Comparison of ENCODE assay signal across 22 mouse cellular contexts in the genomic region with DNA sequence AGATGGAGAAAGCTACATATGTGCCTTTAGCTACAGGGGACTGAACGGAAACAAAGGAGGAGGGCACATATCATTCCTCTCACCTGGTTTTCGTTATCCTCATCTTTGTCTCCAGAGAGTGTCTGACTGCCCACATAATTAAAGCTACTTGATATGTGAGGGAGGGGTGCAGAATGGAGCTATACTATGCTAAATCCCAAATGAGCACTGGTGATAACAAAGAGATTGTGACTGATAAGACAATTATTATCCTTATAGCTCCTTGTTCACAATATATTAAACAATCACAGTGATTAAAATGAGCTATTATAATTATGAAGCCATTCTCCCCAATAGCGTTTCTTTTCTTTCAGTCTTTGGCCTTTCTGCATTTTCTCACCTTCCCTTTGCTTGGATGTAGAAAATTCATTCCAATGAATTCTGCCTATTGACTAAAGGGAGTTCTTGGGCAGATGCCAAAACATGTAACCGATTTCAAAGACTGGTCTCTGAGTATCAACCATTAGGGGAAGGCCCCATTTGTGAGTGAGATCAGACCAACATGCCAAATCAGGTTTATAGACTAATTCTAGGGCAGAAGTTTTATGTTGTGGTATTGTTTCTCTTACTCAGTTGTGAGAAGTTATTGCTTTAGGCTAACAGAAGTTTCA.
DNase-seq lines count a peak whose midpoint lies in the region; ATAC-seq and TF ChIP-seq lines count a peak whose summit lies in the region.
"Had no signal": no experiment of that assay in that cellular context is flagged by ENCODE, and none has a peak within 500 bp of the region (broad histone marks: within the 10 kb centered on the region; RNA-seq: fewer than 3 reads in every experiment).

No protein-coding gene starts in this region.

- H3K4me3 ChIP-seq in forebrain, embryonic 14.5 days (ENCODE audit: low read depth, low read length), result no peak overlapping the region
- no peak overlapping the region for H3K4me3 ChIP-seq in forebrain, embryonic 12.5 days (replicated peaks)
- H3K4me3 ChIP-seq in hindbrain, postnatal 0 days (ENCODE audit: low read length), result no peak overlapping the region
- no peak overlapping the region for H3K4me3 ChIP-seq in hindbrain, embryonic 10.5 days
- no peak overlapping the region for H3K4me3 ChIP-seq in neural tube, embryonic 14.5 days (ENCODE audit: low read depth, low read length)
- H3K4me3 ChIP-seq in neural tube, embryonic 15.5 days (replicated peaks), result no peak overlapping the region
- H3K4me3 ChIP-seq in midbrain, postnatal 0 days (ENCODE audit: low read depth, low read length), result no peak overlapping the region
- H3K4me3 ChIP-seq: embryonic facial prominence, embryonic 15.5 days; erythroblast, embryonic 14.5 days; gastrocnemius, adult 2 months; heart, embryonic 13.5 days; hindbrain, embryonic 15.5 days had no signal

- no peak overlapping the region for H3K9ac ChIP-seq in forebrain, embryonic 14.5 days (ENCODE audit: low read length)
- no peak overlapping the region for H3K9ac ChIP-seq in forebrain, embryonic 12.5 days
- H3K9ac ChIP-seq in hindbrain, postnatal 0 days (replicated peaks; ENCODE audit: low read length), result no peak overlapping the region
- H3K9ac ChIP-seq in neural tube, embryonic 14.5 days (replicated peaks; ENCODE audit: low read depth, low read length), result no peak overlapping the region
- no peak overlapping the region for H3K9ac ChIP-seq in neural tube, embryonic 15.5 days (replicated peaks)
- no peak overlapping the region for H3K9ac ChIP-seq in midbrain, postnatal 0 days (replicated peaks; ENCODE audit: low read length, poor library complexity, severe bottlenecking)
- H3K9ac ChIP-seq: embryonic facial prominence, embryonic 15.5 days; heart, embryonic 13.5 days; hindbrain, embryonic 15.5 days had no signal

- peak; percentile 63; the same call in 1 of the 2 replicates for ATAC-seq in forebrain, embryonic 14.5 days
- ATAC-seq in forebrain, embryonic 12.5 days (ENCODE audit: low FRiP score), result no peak
- ATAC-seq in hindbrain, postnatal 0 days, result no peak
- ATAC-seq in neural tube, embryonic 14.5 days (ENCODE audit: low read depth), result 0 out of 2 replicates have a peak, but pooled peaks have one; percentile 31
- ATAC-seq in neural tube, embryonic 15.5 days (ENCODE audit: low FRiP score), result no peak
- no peak for ATAC-seq in midbrain, postnatal 0 days (ENCODE audit: low FRiP score)

- WGBS in forebrain, embryonic 14.5 days, result 41% methylated on average over 4 of the region's 4 CpGs
- WGBS in forebrain, embryonic 12.5 days, result 54% methylated on average over 4 of the region's 4 CpGs
- WGBS in hindbrain, postnatal 0 days, result 49% methylated on average over 4 of the region's 4 CpGs
- WGBS in hindbrain, embryonic 10.5 days, result 78% methylated on average over 4 of the region's 4 CpGs
- WGBS in neural tube, embryonic 14.5 days, result 48% methylated on average over 4 of the region's 4 CpGs
- 41% methylated on average over 4 of the region's 4 CpGs for WGBS in neural tube, embryonic 15.5 days
- WGBS in midbrain, postnatal 0 days, result 44% methylated on average over 4 of the region's 4 CpGs

- H3K36me3 ChIP-seq in forebrain, embryonic 14.5 days (ENCODE audit: control insufficient read depth, insufficient read depth, low read length), result no peaks in the 10 kb centered on the region
- H3K36me3 ChIP-seq in forebrain, embryonic 12.5 days (replicated peaks), result no peaks in the 10 kb centered on the region
- no peaks in the 10 kb centered on the region for H3K36me3 ChIP-seq in hindbrain, postnatal 0 days (ENCODE audit: insufficient read depth, low read length)
- H3K36me3 ChIP-seq in hindbrain, embryonic 10.5 days, result no peaks in the 10 kb centered on the region
- H3K36me3 ChIP-seq in neural tube, embryonic 14.5 days (ENCODE audit: control insufficient read depth, insufficient read depth, low read length), result no peaks in the 10 kb centered on the region
- H3K36me3 ChIP-seq in neural tube, embryonic 15.5 days, result no peaks in the 10 kb centered on the region
- H3K36me3 ChIP-seq in midbrain, postnatal 0 days (ENCODE audit: insufficient read depth, low read length), result no peaks in the 10 kb centered on the region
- H3K36me3 ChIP-seq: embryonic facial prominence, embryonic 15.5 days; heart, embryonic 13.5 days; hindbrain, embryonic 15.5 days had no signal

- no peak for TF ChIP-seq CTCF in hindbrain, postnatal 0 days (IDR thresholded peaks at IDR 0.05; ENCODE audit: low read depth)
- TF ChIP-seq CTCF in midbrain, postnatal 0 days (IDR thresholded peaks at IDR 0.05), result no peak

- peak; percentile 55 for DNase-seq in forebrain, embryonic 14.5 days (ENCODE audit: low spot score)
- peak; percentile 9 for DNase-seq in hindbrain, postnatal 0 days (ENCODE audit: low spot score)
- no peak for DNase-seq in hindbrain, embryonic 10.5 days (ENCODE audit: low spot score)
- DNase-seq in midbrain, postnatal 0 days (ENCODE audit: low spot score), result peak; percentile 6
- no peak for DNase-seq in T-cell, adult 2 months (ENCODE audit: low spot score)
- DNase-seq: adrenal gland, adult 8-10 months; adrenal gland, postnatal 36 days; cerebellum, adult 11 months; cerebellum, adult 8-10 months; cerebellum, postnatal 14 days; gastrocnemius, adult 2 months; gastrocnemius, postnatal 36 days; heart, adult 11 months; heart, postnatal 36 days; kidney, adult 11 months had no signal

- no peak overlapping the region; the same call in 1 of the 2 replicates for H3K27ac ChIP-seq in forebrain, embryonic 14.5 days (ENCODE audit: low read depth, low read length)
- H3K27ac ChIP-seq in forebrain, embryonic 12.5 days, result no peak overlapping the region
- H3K27ac ChIP-seq in hindbrain, postnatal 0 days, result no peak overlapping the region
- H3K27ac ChIP-seq in hindbrain, embryonic 10.5 days, result no peak overlapping the region
- no peak overlapping the region for H3K27ac ChIP-seq in neural tube, embryonic 14.5 days (ENCODE audit: low read depth, low read length)
- no peak overlapping the region for H3K27ac ChIP-seq in neural tube, embryonic 15.5 days (replicated peaks)
- no peak overlapping the region for H3K27ac ChIP-seq in midbrain, postnatal 0 days (ENCODE audit: low read depth, low read length)
- H3K27ac ChIP-seq: embryonic facial prominence, embryonic 15.5 days; gastrocnemius, adult 2 months; heart, embryonic 13.5 days; hindbrain, embryonic 15.5 days had no signal

- no peaks in the 10 kb centered on the region for H3K9me3 ChIP-seq in forebrain, embryonic 14.5 days (replicated peaks; ENCODE audit: control insufficient read depth, low read length)
- H3K9me3 ChIP-seq in forebrain, embryonic 12.5 days, result no peaks in the 10 kb centered on the region
- no peaks in the 10 kb centered on the region for H3K9me3 ChIP-seq in hindbrain, postnatal 0 days (ENCODE audit: low read length)
- no peaks in the 10 kb centered on the region for H3K9me3 ChIP-seq in hindbrain, embryonic 10.5 days
- H3K9me3 ChIP-seq in neural tube, embryonic 14.5 days (ENCODE audit: control insufficient read depth, low read length), result no peaks in the 10 kb centered on the region
- H3K9me3 ChIP-seq in neural tube, embryonic 15.5 days (replicated peaks), result no peaks in the 10 kb centered on the region
- no peaks in the 10 kb centered on the region for H3K9me3 ChIP-seq in midbrain, postnatal 0 days (ENCODE audit: low read length)
- H3K9me3 ChIP-seq: embryonic facial prominence, embryonic 15.5 days; heart, embryonic 13.5 days; hindbrain, embryonic 15.5 days had no signal

- H3K27me3 ChIP-seq in forebrain, embryonic 14.5 days (replicated peaks; ENCODE audit: control insufficient read depth, insufficient read depth, low read length), result no peaks in the 10 kb centered on the region
- no peaks in the 10 kb centered on the region for H3K27me3 ChIP-seq in forebrain, embryonic 12.5 days
- H3K27me3 ChIP-seq in hindbrain, postnatal 0 days (ENCODE audit: insufficient read depth, low read length), result no peaks in the 10 kb centered on the region
- H3K27me3 ChIP-seq in hindbrain, embryonic 10.5 days (ENCODE audit: insufficient read depth, poor library complexity, severe bottlenecking), result no peaks in the 10 kb centered on the region
- H3K27me3 ChIP-seq in neural tube, embryonic 14.5 days (ENCODE audit: control insufficient read depth, insufficient read depth, low read length), result no peaks in the 10 kb centered on the region
- H3K27me3 ChIP-seq in neural tube, embryonic 15.5 days (replicated peaks), result no peaks in the 10 kb centered on the region
- no peaks in the 10 kb centered on the region for H3K27me3 ChIP-seq in midbrain, postnatal 0 days (ENCODE audit: insufficient read depth, low read length)
- H3K27me3 ChIP-seq: embryonic facial prominence, embryonic 15.5 days; heart, embryonic 13.5 days; hindbrain, embryonic 15.5 days had no signal

- H3K4me2 ChIP-seq in forebrain, embryonic 14.5 days (ENCODE audit: low read length), result no peak overlapping the region
- no peak overlapping the region for H3K4me2 ChIP-seq in forebrain, embryonic 12.5 days
- H3K4me2 ChIP-seq in hindbrain, postnatal 0 days (ENCODE audit: low read depth, low read length), result no peak overlapping the region
- H3K4me2 ChIP-seq in neural tube, embryonic 14.5 days (ENCODE audit: low read depth, low read length), result no peak overlapping the region
- no peak overlapping the region for H3K4me2 ChIP-seq in neural tube, embryonic 15.5 days
- no peak overlapping the region for H3K4me2 ChIP-seq in midbrain, postnatal 0 days (ENCODE audit: low read depth, low read length, poor library complexity, severe bottlenecking)
- H3K4me2 ChIP-seq: embryonic facial prominence, embryonic 15.5 days; heart, embryonic 13.5 days; hindbrain, embryonic 15.5 days had no signal

- no peaks in the 10 kb centered on the region for H3K4me1 ChIP-seq in forebrain, embryonic 14.5 days (ENCODE audit: control insufficient read depth, insufficient read depth, low read length)
- no peaks in the 10 kb centered on the region for H3K4me1 ChIP-seq in forebrain, embryonic 12.5 days
- no peaks in the 10 kb centered on the region for H3K4me1 ChIP-seq in hindbrain, postnatal 0 days (ENCODE audit: insufficient read depth, low read length)
- no peaks in the 10 kb centered on the region for H3K4me1 ChIP-seq in hindbrain, embryonic 10.5 days (replicated peaks)
- no peaks in the 10 kb centered on the region for H3K4me1 ChIP-seq in neural tube, embryonic 14.5 days (ENCODE audit: control insufficient read depth, insufficient read depth, low read length)
- H3K4me1 ChIP-seq in neural tube, embryonic 15.5 days, result no peaks in the 10 kb centered on the region
- no peaks in the 10 kb centered on the region for H3K4me1 ChIP-seq in midbrain, postnatal 0 days (ENCODE audit: insufficient read depth, low read length)
- H3K4me1 ChIP-seq: embryonic facial prominence, embryonic 15.5 days; heart, embryonic 13.5 days had no signal

Comparison
In these comparisons a context has a peak if more than half of its experiments do, and no peak if none do; other contexts are left out.
1. ATAC-seq: peak in forebrain, embryonic 14.5 days (single experiment) and neural tube, embryonic 14.5 days (single experiment); none in forebrain, embryonic 12.5 days (single experiment), hindbrain, postnatal 0 days (single experiment), neural tube, embryonic 15.5 days (single experiment) and midbrain, postnatal 0 days (single experiment).
2. DNase-seq: peak in forebrain, embryonic 14.5 days (single experiment), hindbrain, postnatal 0 days (single experiment) and midbrain, postnatal 0 days (single experiment); none in hindbrain, embryonic 10.5 days (single experiment) and T-cell, adult 2 months (single experiment).